Mouse (Mus musculus): ENCODE measurements around the gene Tmem143.
"Not testable (repeated sequence)": the region's sequence is repeated elsewhere in the genome, so short reads cannot be mapped to it uniquely, and the experiment has no call there.

Tmem143 gene

GRCm38 (mm10) chr7:45922928-45923761 is 26.4 kb downstream of the Tmem143 start:
- DNase-seq (ENCODE audit: inconsistent ontology term), result peak; percentile 96

GRCm38 (mm10) chr7:45923762-45924428 is 27.2 kb downstream of the Tmem143 start, which contains the start of gene Ccdc114:
Gene Ccdc114, plus strand, starts transcription at chr7:45924072.
- DNase-seq (ENCODE audit: inconsistent ontology term), result peak; percentile 58

- no peak for DNase-seq (ENCODE audit: inconsistent ontology term)
Observed at GRCm38 (mm10) chr7:45924429-45924816, 27.7 kb downstream of the Tmem143 start.

- DNase-seq (ENCODE audit: inconsistent ontology term), result no peak
Observed at GRCm38 (mm10) chr7:45928626-45929295, 32.0 kb downstream of the Tmem143 start.

- DNase-seq (ENCODE audit: inconsistent ontology term), result no peak
Observed at GRCm38 (mm10) chr7:45929688-45930087, 32.9 kb downstream of the Tmem143 start.

- not testable (repeated sequence) for DNase-seq (ENCODE audit: inconsistent ontology term)
Observed at GRCm38 (mm10) chr7:45933766-45934165, 37.0 kb downstream of the Tmem143 start.

- peak; percentile 51 for DNase-seq (ENCODE audit: inconsistent ontology term)
Observed at GRCm38 (mm10) chr7:45935114-45935513, 38.4 kb downstream of the Tmem143 start.

GRCm38 (mm10) chr7:45939836-45940235 is 43.1 kb downstream of the Tmem143 start:
- no peak for DNase-seq (ENCODE audit: inconsistent ontology term)

GRCm38 (mm10) chr7:45941986-45942385 is 45.2 kb downstream of the Tmem143 start:
- no peak for DNase-seq (ENCODE audit: inconsistent ontology term)

GRCm38 (mm10) chr7:45943280-45943679 is 46.5 kb downstream of the Tmem143 start:
- DNase-seq (ENCODE audit: inconsistent ontology term), result not testable (repeated sequence)

- no peak for DNase-seq (ENCODE audit: inconsistent ontology term)
Observed at GRCm38 (mm10) chr7:45949061-45949460, 52.3 kb downstream of the Tmem143 start.

GRCm38 (mm10) chr7:45956611-45957010 is 59.9 kb downstream of the Tmem143 start:
- peak; percentile 5 for DNase-seq (ENCODE audit: inconsistent ontology term)
